Mouse (Mus musculus) thymus, postnatal 0 days (tissue): ENCODE data around the gene Clcn6. TPM values are rescaled to one million over a fixed set of nuclear protein-coding genes. Genes with fewer than 3 reads are reported as not detected.
A peak's percentile ranks its signal among the peaks of the same experiment; 100 is the strongest.
"Not testable (repeated sequence)": the region's sequence is repeated elsewhere in the genome, so short reads cannot be mapped to it uniquely, and the experiment has no call there.

ENCODE experiments used
- DNase-seq: peaks from one replicate; pipeline ENCODE4 v3.0.0-alpha.2; 2015; ENCODE audit warnings: low spot score
- polyA plus RNA-seq: library from polyadenylated mRNA; unstranded; fragments of >200 nt; fragmentation: Nextera tagmentation; extraction: Ambion mirVana; gene quantifications from 2 replicates; pipeline ENCODE4 v1.2.1, GENCODE M21; 2015

The Clcn6 gene
- polyA plus RNA-seq, 1 experiment from 2014 or later: 4.2 TPM

GRCm38 (mm10) chr4:148066401-148066744 is 27.8 kb upstream of the Clcn6 start:
- DNase-seq: no peak

GRCm38 (mm10) chr4:148065702-148066400 is 27.2 kb upstream of the Clcn6 start:
- no peak for DNase-seq

GRCm38 (mm10) chr4:148061086-148061480 is 22.5 kb upstream of the Clcn6 start:
- DNase-seq: no peak

GRCm38 (mm10) chr4:148060120-148061085 is 21.8 kb upstream of the Clcn6 start:
- no peak for DNase-seq

GRCm38 (mm10) chr4:148058993-148059392 is 20.4 kb upstream of the Clcn6 start:
- DNase-seq: no peak

GRCm38 (mm10) chr4:148058218-148058819 is 19.7 kb upstream of the Clcn6 start:
- no peak for DNase-seq

GRCm38 (mm10) chr4:148057661-148058209 is 19.1 kb upstream of the Clcn6 start:
- no peak for DNase-seq

GRCm38 (mm10) chr4:148056801-148057200 is 18.2 kb upstream of the Clcn6 start:
- no peak for DNase-seq

GRCm38 (mm10) chr4:148056246-148056645 is 17.6 kb upstream of the Clcn6 start:
- DNase-seq: no peak

GRCm38 (mm10) chr4:148054961-148055695 is 16.5 kb upstream of the Clcn6 start:
- DNase-seq: no peak

GRCm38 (mm10) chr4:148053417-148053920 is 14.8 kb upstream of the Clcn6 start:
- no peak for DNase-seq

GRCm38 (mm10) chr4:148052976-148053375 is 14.4 kb upstream of the Clcn6 start:
- DNase-seq: no peak

GRCm38 (mm10) chr4:148051886-148052285 is 13.3 kb upstream of the Clcn6 start:
- DNase-seq: no peak

GRCm38 (mm10) chr4:148051046-148051776 is 12.6 kb upstream of the Clcn6 start:
- DNase-seq: no peak

- not testable (repeated sequence) for DNase-seq
These were observed 11.8 kb upstream of the Clcn6 start for GRCm38 (mm10) chr4:148050396-148050914.

- DNase-seq: no peak
These were observed 7.9 kb upstream of the Clcn6 start for GRCm38 (mm10) chr4:148046450-148047031.

- DNase-seq: no peak
These were observed 5.5 kb upstream of the Clcn6 start for GRCm38 (mm10) chr4:148044113-148044512.

- not testable (repeated sequence) for DNase-seq
These were observed 4.7 kb upstream of the Clcn6 start for GRCm38 (mm10) chr4:148043327-148043726.

- peak; percentile 51 for DNase-seq
These were observed 3.1 kb upstream of the Clcn6 start for GRCm38 (mm10) chr4:148041611-148042191.
